Mouse (Mus musculus): ENCODE results near the gene Wdr63. TPM values are rescaled to one million over a fixed set of nuclear protein-coding genes. Genes with fewer than 3 reads are reported as not detected.
"Not testable (repeated sequence)": the region's sequence is repeated elsewhere in the genome, so short reads cannot be mapped to it uniquely, and the experiment has no call there.

Wdr63 gene
- total and polyA plus RNA-seq, 2 experiments from 2014 or later: 1.1 to 1.3 TPM

GRCm38 (mm10) chr3:146011544-146012218 is 96.2 kb downstream of the Wdr63 start:
- Histone ChIP-seq H3K27me3 (ENCODE audit: insufficient read depth, low read length) (no peaks in the 10 kb centered on the region), H3K4me2 (ENCODE audit: low read depth, low read length, poor library complexity, severe bottlenecking) (no peak overlapping the region), H3K36me3 (ENCODE audit: insufficient read depth, low read length) (no peaks in the 10 kb centered on the region), H3K9ac (replicated peaks; ENCODE audit: low read length, poor library complexity, severe bottlenecking) (no peak overlapping the region), H3K27ac (ENCODE audit: low read depth, low read length) (no peak overlapping the region), H3K4me3 (ENCODE audit: low read depth, low read length) (no peak overlapping the region), H3K4me1 (ENCODE audit: insufficient read depth, low read length) (no peaks in the 10 kb centered on the region), H3K9me3 (ENCODE audit: low read length) (no peaks in the 10 kb centered on the region)
- WGBS: 65% methylated on average over 8 of the region's 8 CpGs
- TF ChIP-seq CTCF (IDR thresholded peaks at IDR 0.05): no peak
- DNase-seq (ENCODE audit: low spot score) (no peak), ATAC-seq (ENCODE audit: low FRiP score) (no peak)

DNA sequence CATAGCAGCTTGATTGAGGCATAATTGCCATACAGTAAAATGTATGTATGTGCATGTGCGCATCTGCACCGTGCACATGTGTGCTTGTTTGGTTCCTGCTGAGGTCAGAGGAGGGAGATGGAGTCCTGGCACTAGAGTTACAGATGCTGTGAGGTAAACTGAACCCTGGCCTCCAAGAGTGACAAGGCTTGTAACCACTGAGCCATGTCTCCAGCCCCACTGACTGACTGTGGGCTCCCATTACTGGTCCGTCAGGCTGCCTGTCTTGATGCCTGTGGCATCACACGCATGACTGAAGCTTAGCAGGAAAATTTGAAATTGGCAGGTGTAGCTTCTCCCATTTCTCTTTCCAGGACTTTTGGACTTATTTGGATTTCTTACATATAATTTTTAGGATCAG is 97.2 kb downstream of the Wdr63 start:
- Histone ChIP-seq H3K9me3 (ENCODE audit: low read length) (no peaks in the 10 kb centered on the region), H3K4me2 (ENCODE audit: low read depth, low read length, poor library complexity, severe bottlenecking) (no peak overlapping the region), H3K27me3 (ENCODE audit: insufficient read depth, low read length) (no peaks in the 10 kb centered on the region), H3K4me3 (ENCODE audit: low read depth, low read length) (no peak overlapping the region), H3K36me3 (ENCODE audit: insufficient read depth, low read length) (no peaks in the 10 kb centered on the region), H3K4me1 (ENCODE audit: insufficient read depth, low read length) (no peaks in the 10 kb centered on the region), H3K9ac (replicated peaks; ENCODE audit: low read length, poor library complexity, severe bottlenecking) (no peak overlapping the region), H3K27ac (ENCODE audit: low read depth, low read length) (no peak overlapping the region)
- WGBS: 83% methylated on average over 4 of the region's 4 CpGs
- TF ChIP-seq CTCF (IDR thresholded peaks at IDR 0.05): no peak
- ATAC-seq (ENCODE audit: low FRiP score) (no peak), DNase-seq (ENCODE audit: low spot score) (no peak)

GRCm38 (mm10) chr3:146009859-146010645 is 97.9 kb downstream of the Wdr63 start:
- Histone ChIP-seq H3K27ac (ENCODE audit: low read depth, low read length) (no peak overlapping the region), H3K9me3 (ENCODE audit: low read length) (no peaks in the 10 kb centered on the region), H3K36me3 (ENCODE audit: insufficient read depth, low read length) (no peaks in the 10 kb centered on the region), H3K4me2 (ENCODE audit: low read depth, low read length, poor library complexity, severe bottlenecking) (no peak overlapping the region), H3K27me3 (ENCODE audit: insufficient read depth, low read length) (no peaks in the 10 kb centered on the region), H3K4me1 (ENCODE audit: insufficient read depth, low read length) (no peaks in the 10 kb centered on the region), H3K4me3 (ENCODE audit: low read depth, low read length) (no peak overlapping the region), H3K9ac (replicated peaks; ENCODE audit: low read length, poor library complexity, severe bottlenecking) (no peak overlapping the region)
- WGBS: 73% methylated on average over 19 of the region's 20 CpGs
- DNase-seq (ENCODE audit: low spot score) (no peak), ATAC-seq (ENCODE audit: low FRiP score) (no peak)
- TF ChIP-seq CTCF (IDR thresholded peaks at IDR 0.05): no peak

- Histone ChIP-seq H3K4me3 (ENCODE audit: low read depth, low read length) (no peak overlapping the region), H3K27me3 (ENCODE audit: insufficient read depth, low read length) (no peaks in the 10 kb centered on the region), H3K27ac (ENCODE audit: low read depth, low read length) (no peak overlapping the region), H3K9me3 (ENCODE audit: low read length) (no peaks in the 10 kb centered on the region), H3K36me3 (ENCODE audit: insufficient read depth, low read length) (no peaks in the 10 kb centered on the region; the same call in 1 of the 2 replicates), H3K9ac (replicated peaks; ENCODE audit: low read length, poor library complexity, severe bottlenecking) (no peak overlapping the region), H3K4me2 (ENCODE audit: low read depth, low read length, poor library complexity, severe bottlenecking) (no peak overlapping the region), H3K4me1 (ENCODE audit: insufficient read depth, low read length) (no peaks in the 10 kb centered on the region)
- no peak for ATAC-seq (ENCODE audit: low FRiP score)
- DNase-seq (ENCODE audit: low spot score): no peak
- 86% methylated on average over 6 of the region's 6 CpGs for WGBS
- TF ChIP-seq CTCF (IDR thresholded peaks at IDR 0.05): no peak
These were observed 100.1 kb downstream of the Wdr63 start for GRCm38 (mm10) chr3:146007872-146008271.

DNA sequence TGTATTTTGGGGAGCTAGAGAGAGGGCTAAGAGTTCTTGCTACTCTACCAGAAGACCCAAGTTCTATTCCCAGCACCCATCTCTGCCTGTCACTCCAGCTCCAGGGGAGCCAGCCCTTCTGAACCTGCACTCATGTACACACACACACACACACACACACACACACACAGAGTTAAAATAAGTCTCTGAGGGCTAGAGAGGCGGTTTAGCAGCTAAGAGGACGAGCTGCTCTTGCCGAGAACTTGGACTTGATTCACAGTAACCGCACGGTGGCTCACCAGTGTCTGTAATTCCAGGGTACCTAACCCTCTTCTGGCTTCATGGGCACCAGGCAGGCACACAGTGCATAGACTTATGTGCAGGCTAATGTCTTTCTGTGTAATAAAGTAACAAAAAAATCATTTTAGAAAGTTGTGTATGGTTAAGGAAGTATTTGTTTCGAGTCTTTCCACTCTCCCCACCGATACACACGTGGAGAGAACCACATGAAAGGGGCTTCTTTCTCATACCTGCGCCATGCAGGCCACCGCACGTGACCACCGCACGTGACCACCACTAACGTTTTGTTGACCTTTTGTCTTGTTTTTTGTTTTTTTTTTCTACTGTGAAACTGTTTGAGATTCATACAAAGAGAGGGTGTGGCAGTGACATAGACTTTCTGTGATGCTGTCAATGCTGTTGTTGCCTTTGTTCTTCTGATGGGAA is 103.4 kb downstream of the Wdr63 start:
- Histone ChIP-seq H3K36me3 (ENCODE audit: insufficient read depth, low read length) (peaks cover 10% of the 10 kb centered on the region), H3K9me3 (ENCODE audit: low read length) (no peaks in the 10 kb centered on the region), H3K4me2 (ENCODE audit: low read depth, low read length, poor library complexity, severe bottlenecking) (no peak overlapping the region), H3K4me3 (ENCODE audit: low read depth, low read length) (no peak overlapping the region), H3K27ac (ENCODE audit: low read depth, low read length) (no peak overlapping the region), H3K9ac (replicated peaks; ENCODE audit: low read length, poor library complexity, severe bottlenecking) (no peak overlapping the region), H3K4me1 (ENCODE audit: insufficient read depth, low read length) (no peaks in the 10 kb centered on the region), H3K27me3 (ENCODE audit: insufficient read depth, low read length) (no peaks in the 10 kb centered on the region)
- DNase-seq (ENCODE audit: low spot score) (no peak), ATAC-seq (ENCODE audit: low FRiP score) (no peak)
- WGBS: 94% methylated on average over 14 of the region's 14 CpGs
- TF ChIP-seq CTCF (IDR thresholded peaks at IDR 0.05): no peak

GRCm38 (mm10) chr3:145996539-145996938 is 111.4 kb downstream of the Wdr63 start:
- H3K27ac ChIP-seq (ENCODE audit: low read depth, low read length); H3K4me3 ChIP-seq (ENCODE audit: low read depth, low read length); H3K4me2 ChIP-seq (ENCODE audit: low read depth, low read length, poor library complexity, severe bottlenecking); H3K9ac ChIP-seq (replicated peaks; ENCODE audit: low read length, poor library complexity, severe bottlenecking); DNase-seq (ENCODE audit: low spot score); H3K9me3 ChIP-seq (ENCODE audit: low read length); H3K27me3 ChIP-seq (ENCODE audit: insufficient read depth, low read length); H3K4me1 ChIP-seq (ENCODE audit: insufficient read depth, low read length); H3K36me3 ChIP-seq (ENCODE audit: insufficient read depth, low read length); ATAC-seq (ENCODE audit: low FRiP score): not testable (repeated sequence)
- WGBS: 86% methylated on average over 4 of the region's 5 CpGs

Data from midbrain, postnatal 0 days (tissue).